ENCODE assay signal across 9 mouse cellular contexts in the genomic region with DNA sequence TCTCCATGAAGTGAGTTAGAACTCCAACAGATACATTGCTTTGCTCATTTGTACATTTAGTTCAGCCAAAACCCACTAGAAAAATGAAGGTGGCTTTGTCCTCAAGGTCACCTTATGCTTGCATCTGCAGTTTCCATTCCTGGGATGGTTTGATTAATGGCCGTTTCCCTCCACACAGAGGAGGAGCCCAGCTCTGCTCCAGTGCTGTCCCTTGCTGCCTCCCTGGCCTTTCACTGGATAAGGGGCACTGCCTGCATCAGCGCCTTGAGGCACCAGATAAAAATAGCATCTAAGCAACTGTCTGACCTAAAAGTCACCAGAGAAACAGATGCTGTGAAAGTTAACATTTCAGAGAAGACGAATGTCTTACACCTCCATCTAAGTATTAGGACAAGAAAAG. TPM values are rescaled to one million over a fixed set of nuclear protein-coding genes. Genes with fewer than 3 reads are reported as not detected.
A peak's percentile ranks its signal among the peaks of the same experiment; 100 is the strongest.
DNase-seq lines count a peak whose midpoint lies in the region; ATAC-seq lines count a peak whose summit lies in the region.
"Had no signal": no experiment of that assay in that cellular context is flagged by ENCODE, and none has a peak within 500 bp of the region (broad histone marks: within the 10 kb centered on the region; RNA-seq: fewer than 3 reads in every experiment).

No protein-coding gene starts in this region.

- no peaks in the 10 kb centered on the region for H3K27me3 ChIP-seq in heart, embryonic 16.5 days (ENCODE audit: control insufficient read depth, insufficient read depth, low read length)

- no peaks in the 10 kb centered on the region for H3K9me3 ChIP-seq in heart, embryonic 16.5 days (replicated peaks; ENCODE audit: control insufficient read depth, low read length)

- 0 out of 2 replicates have a peak, but pooled peaks have one; percentile 41 for ATAC-seq in heart, embryonic 16.5 days (replicated peaks; ENCODE audit: extremely low read depth, insufficient read depth, low FRiP score)

- H3K36me3 ChIP-seq in heart, embryonic 16.5 days (ENCODE audit: control insufficient read depth, insufficient read depth) = no peaks in the 10 kb centered on the region

- peak overlapping the region; percentile 58 for H3K4me2 ChIP-seq in heart, embryonic 16.5 days (ENCODE audit: low read depth, low read length)

- H3K4me1 ChIP-seq in heart, embryonic 16.5 days (ENCODE audit: control insufficient read depth, insufficient read depth, low read length) = peaks cover 39% of the 10 kb centered on the region

- H3K4me3 ChIP-seq in heart, embryonic 16.5 days (ENCODE audit: low read length) = no peak overlapping the region; the same call in 1 of the 2 replicates
- H3K4me3 ChIP-seq: myocyte had no signal

- H3K9ac ChIP-seq in heart, embryonic 16.5 days (ENCODE audit: low read length) = peak overlapping the region; percentile 53; the same call in 1 of the 2 replicates

- peak overlapping the region; percentile 82 for H3K27ac ChIP-seq in heart, embryonic 16.5 days (ENCODE audit: low read length)

- 26% methylated on average over 3 of the region's 3 CpGs for WGBS in heart, embryonic 16.5 days

- DNase-seq in adrenal gland, adult (ENCODE audit: inconsistent age in 2 of 2, low spot score in 1 of 2) = peak; percentile 54 to 77
- DNase-seq in adrenal gland, adult 18-20 months (ENCODE audit: low spot score in 2 of 2) = no peak
- peak; percentile 69 for DNase-seq in ZHBTc4 (ENCODE audit: low read depth, low spot score)
- peak; percentile 33 for DNase-seq in lung, postnatal 14 days
- no peak for DNase-seq in left cerebral cortex, adult 9 months (ENCODE audit: low spot score in 2 of 2)
- no peak for DNase-seq in spleen, postnatal 14 days (ENCODE audit: low spot score in 2 of 2)
- DNase-seq in right cerebral cortex, postnatal 14 days = no peak

RNA-seq across cellular contexts. Expression of a gene that starts 4.0 kb away (rescaled TPM):
- 10 to 100 TPM; 35.4 to 50.2 TPM for total RNA-seq in adrenal gland, adult 18-20 months (2021)
- 131 and 161 TPM in 2 replicates for polyA plus RNA-seq in heart, embryonic 16.5 days (2015; fragmentation: Nextera tagmentation; extraction: Ambion mirVana)

RNA-seq across cellular contexts. Expression of a gene that starts 32.1 kb away (rescaled TPM):
- total RNA-seq in adrenal gland, adult 18-20 months (2021) = not detected
- not detected in 2 replicates for polyA plus RNA-seq in heart, embryonic 16.5 days (2015; fragmentation: Nextera tagmentation; extraction: Ambion mirVana)
- polyA plus RNA-seq: myocyte had no signal

Comparison
In these comparisons a context has a peak if more than half of its experiments do, and no peak if none do; other contexts are left out.
1. DNase-seq: peak in adrenal gland, adult (2 of 2), ZHBTc4 (single experiment) and lung, postnatal 14 days (single experiment); none in adrenal gland, adult 18-20 months (0 of 2), left cerebral cortex, adult 9 months (0 of 2), spleen, postnatal 14 days (0 of 2) and right cerebral cortex, postnatal 14 days (single experiment).